Mouse (Mus musculus) adrenal gland, postnatal 10 days (tissue): ENCODE data around the gene Wfdc6a. TPM values are rescaled to one million over a fixed set of nuclear protein-coding genes. Genes with fewer than 3 reads are reported as not detected.
"Not testable (repeated sequence)": the region's sequence is repeated elsewhere in the genome, so short reads cannot be mapped to it uniquely, and the experiment has no call there.

Experiments
- DNase-seq: peaks from one replicate; pipeline ENCODE4 v3.0.0; 2021; ENCODE audit warnings: mixed read lengths
- long read RNA-seq, 2 experiments: library from polyadenylated mRNA; stranded (forward); transcript quantifications; one replicate each; pipeline ENCODE4 v2.0.0; 2021
- total RNA-seq, 2 experiments: library from RNA; stranded (reverse); gene quantifications; 2 replicates each; pipeline ENCODE4 v1.2.3; 2021

Gene Wfdc6a
- 1 to 10 TPM in 1 of 2 experiments, under 1 TPM in 1; 0.51 to 1.0 TPM for total RNA-seq
- long read RNA-seq, experiment 1, result 0 reads
- long read RNA-seq, experiment 2, result 0 reads

DNA sequence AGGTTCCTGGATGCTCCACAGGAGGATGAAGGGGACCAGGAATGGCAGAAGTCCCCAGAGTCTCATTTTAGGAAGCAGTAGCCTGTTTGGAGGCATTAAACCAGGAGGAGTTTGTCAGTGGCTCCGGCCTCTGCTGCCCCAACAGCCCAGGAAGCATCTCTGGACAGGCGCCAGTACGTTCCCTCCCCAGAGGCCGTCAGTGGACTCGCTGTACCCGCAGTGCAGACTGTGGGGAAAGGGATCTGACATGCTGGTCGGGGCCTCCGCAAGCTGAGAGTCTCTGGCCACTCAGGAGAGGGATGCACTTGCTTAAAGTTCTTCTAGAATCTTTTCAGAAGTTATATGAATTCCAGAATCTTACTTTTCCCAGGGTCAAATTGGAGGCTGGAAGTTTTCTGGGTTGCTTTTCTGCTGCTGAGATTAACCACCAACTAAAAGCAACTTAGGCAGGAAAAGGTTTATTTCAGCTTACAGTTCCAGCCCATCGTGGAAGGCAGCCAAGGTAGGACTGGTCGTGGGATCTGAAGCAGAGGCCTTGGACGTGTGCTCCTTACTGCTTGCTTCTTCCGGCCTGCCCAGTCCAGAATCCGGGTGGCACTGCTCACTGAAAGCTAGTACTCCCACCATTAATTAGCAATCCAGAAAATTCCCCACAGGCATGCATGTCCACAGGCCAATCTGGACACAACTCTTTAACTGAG is at the start of gene Wfdc6a:
Gene Wfdc6a (minus strand): TSS at position 423 of the 701 bp plus-strand sequence.
- DNase-seq, result peak; percentile 46

GRCm38 (mm10) chr2:164621775-164622174 is 36.5 kb upstream of the Wfdc6a start:
- DNase-seq, result no peak

DNA sequence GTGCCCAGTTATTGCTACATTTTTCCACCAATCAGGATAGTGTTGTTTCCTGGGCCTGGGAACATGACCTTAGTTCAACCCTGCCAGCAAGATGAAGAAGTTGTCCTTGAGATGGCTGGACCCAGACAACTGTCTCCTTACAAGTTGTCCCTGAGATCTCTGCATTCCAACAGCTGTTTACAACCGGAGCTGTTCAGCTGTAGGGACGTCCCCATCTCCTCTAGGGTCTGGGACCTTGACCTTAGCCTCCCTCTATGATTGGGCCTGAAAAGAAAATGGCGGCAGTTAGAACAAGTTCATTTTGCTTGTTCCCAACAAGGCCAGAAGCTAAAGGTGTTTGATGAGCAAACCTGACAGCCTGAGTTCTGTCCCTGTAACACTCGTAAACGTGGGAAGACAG is 33.8 kb upstream of the Wfdc6a start:
- DNase-seq, result no peak

GRCm38 (mm10) chr2:164615386-164615785 is 30.1 kb upstream of the Wfdc6a start:
- no peak for DNase-seq

DNA sequence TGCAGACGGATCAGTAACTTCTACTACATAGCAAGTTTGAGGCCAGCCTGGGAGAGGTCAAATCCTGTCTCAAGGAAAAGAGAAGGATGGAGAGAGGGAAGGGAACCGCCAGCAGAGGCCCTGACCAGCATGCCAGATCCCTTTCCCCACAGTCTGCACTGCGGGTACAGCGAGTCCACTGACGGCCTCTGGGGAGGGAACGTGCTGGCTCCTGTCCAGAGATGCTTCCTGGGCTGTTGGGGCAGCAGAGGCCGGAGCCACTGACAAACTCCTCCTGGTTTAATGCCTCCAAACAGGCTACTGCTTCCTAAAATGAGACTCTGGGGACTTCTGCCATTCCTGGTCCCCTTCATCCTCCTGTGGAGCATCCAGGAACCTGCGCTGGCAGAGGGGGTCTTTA is 28.2 kb upstream of the Wfdc6a start, which contains the start of the genes Wfdc6b and Wfdc8:
Gene Wfdc6b (plus strand): TSS at position 52 of the 400 bp plus-strand sequence.
Gene Wfdc8 (minus strand): TSS at position 156 of the 400 bp plus-strand sequence.
- DNase-seq, result peak; percentile 70

DNA sequence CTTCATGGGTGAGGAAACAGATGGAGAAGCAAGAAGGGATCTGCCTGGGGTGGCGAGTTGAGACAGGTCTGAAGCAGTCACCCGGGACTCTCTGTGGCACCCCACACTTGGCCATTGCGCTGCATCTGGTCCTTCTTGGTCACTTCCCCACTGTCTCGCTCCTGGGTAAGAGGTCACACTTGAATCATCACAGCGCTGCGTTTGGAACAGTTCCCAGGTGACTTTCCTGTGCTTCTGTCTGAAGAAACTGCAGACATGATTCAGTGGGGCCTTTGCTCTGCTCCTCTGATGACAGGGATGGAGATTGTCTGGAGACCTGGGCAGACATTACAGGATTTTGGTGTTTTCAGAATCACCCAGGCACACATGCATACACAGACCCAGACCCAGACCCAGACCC is 23.5 kb upstream of the Wfdc6a start:
- DNase-seq, result peak; percentile 48

GRCm38 (mm10) chr2:164604411-164604810 is 19.2 kb upstream of the Wfdc6a start:
- no peak for DNase-seq

- no peak for DNase-seq
Observed at GRCm38 (mm10) chr2:164603482-164603881, 18.2 kb upstream of the Wfdc6a start.

DNA sequence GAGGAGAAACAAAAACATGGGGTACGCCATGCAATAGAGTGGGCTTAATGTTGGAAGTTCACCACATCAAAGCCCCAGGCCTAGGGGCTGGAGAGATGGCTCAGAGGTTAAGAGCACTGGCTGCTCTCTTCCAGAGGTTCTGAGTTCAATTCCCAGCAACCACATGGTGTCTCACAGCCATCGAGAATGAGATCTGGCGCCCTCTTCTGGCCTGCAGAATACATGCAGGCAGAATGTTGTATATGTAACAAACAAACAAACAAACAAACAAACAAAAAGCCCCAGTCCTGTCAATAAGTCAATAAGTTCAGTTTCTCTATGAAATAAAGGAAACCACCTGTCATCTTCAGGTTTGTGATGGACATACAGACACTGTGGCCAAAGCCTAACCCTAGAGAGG is 14.9 kb upstream of the Wfdc6a start:
- DNase-seq, result no peak

- no peak for DNase-seq
Observed at GRCm38 (mm10) chr2:164593494-164593893, 8.2 kb upstream of the Wfdc6a start, which contains the start of gene Eppin. Gene Eppin (minus strand): TSS chr2:164593594.

GRCm38 (mm10) chr2:164592014-164592413 is 6.8 kb upstream of the Wfdc6a start:
- DNase-seq, result peak; percentile 51

- not testable (repeated sequence) for DNase-seq
Observed at GRCm38 (mm10) chr2:164573359-164573758, 11.9 kb downstream of the Wfdc6a start, which contains the start of gene Spint3. Gene Spint3 (minus strand): TSS chr2:164573459.

- DNase-seq, result no peak
Observed at GRCm38 (mm10) chr2:164567460-164567859, 17.8 kb downstream of the Wfdc6a start.

DNA sequence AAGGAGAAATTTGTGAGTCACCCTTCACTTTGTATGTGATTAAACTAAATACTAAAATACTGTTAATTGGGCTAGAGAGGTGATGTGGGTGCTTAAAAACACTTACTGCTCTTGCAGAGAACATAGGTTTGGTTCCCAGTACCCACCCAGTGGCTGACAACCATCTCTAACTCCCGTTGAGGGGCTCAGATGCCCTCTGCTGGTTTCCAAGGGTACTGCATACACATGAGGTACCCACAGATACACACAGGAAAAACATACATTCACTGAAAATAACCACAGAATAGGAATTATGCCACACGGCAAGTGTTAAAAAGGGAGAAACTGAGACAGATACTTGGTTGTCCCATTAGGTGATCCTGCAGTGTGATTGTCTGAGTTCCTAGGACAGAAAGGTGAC is 18.2 kb downstream of the Wfdc6a start:
- DNase-seq, result no peak

GRCm38 (mm10) chr2:164564346-164564745 is 20.9 kb downstream of the Wfdc6a start:
- no peak for DNase-seq

GRCm38 (mm10) chr2:164563339-164564038 is 21.8 kb downstream of the Wfdc6a start:
- DNase-seq, result peak; percentile 51

DNA sequence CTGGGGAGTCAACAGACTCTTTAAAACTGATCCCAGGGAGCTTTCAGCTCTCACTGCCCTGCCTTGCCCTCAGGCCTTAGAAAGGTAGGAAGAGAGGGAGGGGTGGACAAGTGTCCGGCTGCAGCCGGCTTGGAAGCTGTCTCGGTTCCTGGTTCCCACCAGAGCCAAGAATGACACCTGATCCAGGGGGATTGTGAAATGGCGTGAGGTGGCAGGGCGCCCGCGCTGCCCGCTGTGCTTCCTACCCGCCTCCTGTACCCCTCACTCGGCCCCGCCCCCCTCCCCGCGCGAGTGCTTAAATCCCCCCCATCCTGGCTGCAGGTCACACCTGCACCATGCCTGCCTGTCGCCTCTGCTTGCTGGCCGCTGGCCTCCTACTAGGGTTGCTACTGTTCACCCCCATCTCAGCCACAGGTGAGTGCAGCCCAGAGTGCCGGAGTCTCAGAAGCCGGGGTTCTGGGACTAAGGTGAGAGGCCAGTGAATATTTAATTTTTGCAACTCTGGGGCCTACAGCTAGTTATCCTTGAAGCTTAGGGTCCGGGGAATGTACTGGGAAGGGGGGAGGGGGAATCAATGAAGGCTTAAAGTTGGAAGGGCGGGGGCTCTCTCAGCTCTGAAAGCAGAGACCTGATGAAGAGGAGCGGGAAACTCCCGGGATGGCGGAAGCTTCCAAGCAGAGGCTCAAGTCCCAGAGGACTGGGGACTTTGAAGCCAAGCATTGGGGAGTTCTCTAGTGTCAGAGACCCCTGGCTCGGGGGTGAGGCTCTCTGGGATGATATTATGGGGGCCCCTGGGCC is 22.7 kb downstream of the Wfdc6a start, which contains the start of gene Wfdc2:
Gene Wfdc2 (plus strand): TSS at position 23 of the 798 bp plus-strand sequence.
- DNase-seq, result peak; percentile 16

DNA sequence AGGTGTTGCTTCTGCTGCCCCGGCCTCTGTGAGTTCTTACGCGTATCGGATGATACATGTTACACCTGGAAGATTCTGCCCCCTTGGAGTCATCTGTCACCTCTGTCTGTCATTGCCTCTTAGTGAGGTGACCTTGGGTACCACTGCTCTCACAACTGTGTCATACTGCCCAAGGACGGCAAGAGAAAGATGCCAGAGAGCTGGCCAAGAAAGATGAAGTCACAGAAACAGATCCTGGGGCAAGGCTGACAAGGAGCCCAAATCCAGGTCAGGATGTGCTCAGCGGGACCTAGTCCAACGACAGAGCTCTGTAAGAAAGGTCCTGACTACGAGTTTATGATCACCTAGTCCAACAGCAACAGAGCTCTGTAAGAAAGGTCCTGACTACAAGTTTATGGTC is 25.1 kb downstream of the Wfdc6a start:
- DNase-seq, result peak; percentile 45

GRCm38 (mm10) chr2:164558991-164559645 is 26.1 kb downstream of the Wfdc6a start:
- DNase-seq, result no peak

GRCm38 (mm10) chr2:164558426-164558825 is 26.8 kb downstream of the Wfdc6a start:
- no peak for DNase-seq

DNA sequence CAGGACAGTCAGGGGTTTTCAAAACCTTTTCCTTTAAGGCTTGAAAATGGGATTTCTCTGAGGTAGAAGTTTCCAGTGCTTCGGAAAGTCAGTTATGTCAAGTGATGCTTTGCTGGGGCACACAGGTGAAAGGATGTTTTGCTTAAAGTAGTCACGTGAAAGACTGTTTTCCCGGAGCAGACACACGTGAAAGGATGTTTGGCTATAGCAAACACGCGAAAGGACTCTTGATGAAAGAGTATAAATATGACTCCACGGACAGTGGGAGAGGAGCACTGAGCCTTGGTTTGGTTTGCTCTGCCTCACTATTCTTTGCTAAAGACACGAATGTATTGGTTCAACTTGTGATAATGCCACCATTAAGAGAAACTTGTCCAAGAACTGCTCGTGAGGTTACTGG is 33.7 kb downstream of the Wfdc6a start:
- DNase-seq, result no peak

- no peak for DNase-seq
Observed at GRCm38 (mm10) chr2:164550895-164551269, 34.4 kb downstream of the Wfdc6a start.
